Comparison of ENCODE assay signal across 17 mouse cellular contexts in genomic region chr3:53310615-53311014, GRCm38 (mm10).
"Had no signal": no experiment of that assay in that cellular context is flagged by ENCODE, and none has a peak within 500 bp of the region (broad histone marks: within the 10 kb centered on the region; RNA-seq: fewer than 3 reads in every experiment).

No protein-coding gene starts in this region.

- DNase-seq: kidney, postnatal 10 days; kidney, postnatal 36 days; left cerebral cortex, postnatal 4 days; liver, postnatal 0 days; lung, embryonic 14.5 days; thymus, adult 18-20 months; thymus, postnatal 36 days had no signal

- H3K4me2 ChIP-seq: kidney, embryonic 15.5 days; limb, embryonic 12.5 days; limb, embryonic 15.5 days; liver, embryonic 11.5 days; lung, embryonic 14.5 days; midbrain, embryonic 13.5 days had no signal

- H3K27me3 ChIP-seq: kidney, embryonic 15.5 days; limb, embryonic 12.5 days; limb, embryonic 15.5 days; midbrain, embryonic 13.5 days had no signal

- H3K27ac ChIP-seq: kidney, embryonic 15.5 days; limb, embryonic 12.5 days; limb, embryonic 15.5 days; liver, embryonic 14.5 days; macrophage; midbrain, embryonic 10.5 days; midbrain, embryonic 13.5 days had no signal

- ATAC-seq: liver, postnatal 0 days; lung, postnatal 0 days; midbrain, embryonic 13.5 days; midbrain, embryonic 16.5 days had no signal

- H3K36me3 ChIP-seq: kidney, embryonic 15.5 days; limb, embryonic 12.5 days; limb, embryonic 15.5 days; midbrain, embryonic 10.5 days; midbrain, embryonic 13.5 days had no signal

- H3K9me3 ChIP-seq: kidney, embryonic 15.5 days; midbrain, embryonic 10.5 days had no signal

- H3K4me3 ChIP-seq: kidney, embryonic 15.5 days; limb, embryonic 12.5 days; limb, embryonic 15.5 days; midbrain, embryonic 10.5 days; midbrain, embryonic 13.5 days had no signal

- H3K9ac ChIP-seq: kidney, embryonic 15.5 days; limb, embryonic 12.5 days; limb, embryonic 15.5 days; liver, embryonic 14.5 days; liver, postnatal 0 days; lung, embryonic 14.5 days; midbrain, embryonic 13.5 days had no signal

- H3K4me1 ChIP-seq: limb, embryonic 12.5 days; limb, embryonic 15.5 days; midbrain, embryonic 10.5 days; midbrain, embryonic 13.5 days had no signal
